Mouse (Mus musculus) large intestine, adult 2 months (tissue): ENCODE results near the gene Slc2a1. TPM values are rescaled to one million over a fixed set of nuclear protein-coding genes. Genes with fewer than 3 reads are reported as not detected.

ENCODE experiments used
- DNase-seq: peaks from one replicate; pipeline ENCODE4 v3.0.0-alpha.2; 2012; ENCODE audit warnings: low read depth, low spot score
- WGBS: fragments of 180-500 bp; shearing (Covaris S2); methylation state at CpG from one replicate; pipeline ENCODE4 v1.1.7; 2018; 5-methylcytosine and 5-hydroxymethylcytosine counted together
- polyA plus RNA-seq: library from polyadenylated mRNA; depleted of rRNA; stranded (reverse); fragments of >200 nt; gene quantifications from 2 replicates; pipeline ENCODE4 v1.2.3, GENCODE M21; 2012; rRNA removed

Gene Slc2a1
- polyA plus RNA-seq, 1 experiment: 21.0 TPM

DNA sequence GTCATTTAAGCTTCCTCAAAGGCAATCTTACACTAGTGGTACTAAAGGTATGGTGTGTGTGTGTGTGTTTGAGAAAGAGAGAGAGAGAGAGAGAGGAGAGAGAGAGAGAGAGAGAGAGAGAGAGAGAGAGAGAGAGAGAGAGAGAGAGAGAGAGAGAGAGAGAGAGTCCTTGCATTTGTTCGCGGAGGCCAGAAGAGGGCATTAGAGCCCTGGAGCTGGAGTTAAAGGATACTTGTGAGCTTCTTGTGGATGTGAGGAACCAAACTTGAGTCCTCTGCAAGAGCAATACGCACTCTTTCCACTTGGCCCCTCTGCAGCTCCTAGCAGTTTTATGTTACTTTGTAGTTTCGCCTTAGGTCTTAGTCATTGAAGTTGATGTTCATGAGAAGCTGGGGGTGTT lies 54.5 kb downstream of the Slc2a1 start:
- WGBS: 71% methylated on average over 4 of the region's 4 CpGs

DNA sequence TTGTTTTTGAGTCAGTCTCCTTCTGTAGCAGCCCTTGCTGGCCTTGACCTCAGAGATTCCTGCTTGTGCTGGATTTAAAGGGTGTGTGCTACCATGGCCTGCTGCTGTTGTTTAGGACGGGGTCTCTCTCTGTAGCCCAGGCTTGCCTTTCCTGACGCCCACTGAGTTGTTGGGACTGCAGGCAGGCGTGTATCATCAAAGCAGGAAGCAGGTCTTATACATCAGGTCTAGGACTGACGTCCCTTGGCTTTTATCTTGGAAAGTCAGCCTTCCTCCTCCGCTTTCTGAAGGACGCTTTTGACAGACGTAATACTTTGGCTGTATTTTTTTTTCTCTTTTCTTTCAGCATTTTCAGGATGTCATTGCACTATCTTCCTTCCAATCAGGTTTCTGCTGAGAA lies 57.4 kb downstream of the Slc2a1 start:
- no peak for DNase-seq
- WGBS: 86% methylated on average over 7 of the region's 7 CpGs

More for the DNA sequence above, 54.5 kb downstream of the Slc2a1 start:
- DNase-seq: no peak

DNA sequence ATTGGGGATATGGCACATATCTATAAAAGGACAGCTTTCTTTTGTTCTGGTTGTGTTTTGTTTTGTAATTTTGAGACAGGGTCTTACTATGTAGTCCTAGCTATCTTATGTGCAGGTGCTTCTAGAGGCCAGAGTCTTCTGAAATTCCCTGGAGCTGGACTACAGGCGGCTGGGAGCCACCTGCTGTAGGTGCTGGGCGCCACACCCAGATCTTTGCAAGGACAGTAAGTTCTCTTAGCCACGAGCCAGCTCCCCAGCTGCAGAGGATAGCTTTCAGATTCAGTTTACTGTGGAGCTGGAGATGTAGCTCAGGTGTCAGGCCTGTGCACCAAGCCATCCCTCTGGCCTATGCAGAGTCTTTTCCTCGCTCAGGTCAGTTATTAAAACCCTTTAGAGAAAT lies 58.6 kb downstream of the Slc2a1 start:
- WGBS: 53% methylated on average over 4 of the region's 4 CpGs
- no peak for DNase-seq

DNA sequence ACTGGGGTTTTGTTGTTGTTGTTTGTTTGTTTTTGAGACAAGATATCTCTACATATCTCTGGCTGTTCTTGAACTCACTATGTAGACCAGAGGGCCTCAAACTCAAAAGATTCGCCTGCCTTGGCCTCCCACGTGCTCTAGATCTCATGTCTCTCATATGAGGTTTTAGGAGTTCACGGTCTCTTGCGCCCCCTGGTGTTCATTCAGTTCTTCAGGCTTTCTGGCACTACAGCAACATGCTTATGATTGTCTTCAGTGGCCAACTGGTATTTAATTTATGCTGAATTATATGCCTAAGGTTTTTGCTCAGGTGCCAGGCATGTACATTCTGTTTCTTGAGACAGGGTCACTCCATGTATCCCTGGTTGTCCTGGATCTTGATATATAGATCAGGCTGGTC lies 59.2 kb downstream of the Slc2a1 start:
- WGBS: 2% methylated on average over 4 of the region's 4 CpGs

DNA sequence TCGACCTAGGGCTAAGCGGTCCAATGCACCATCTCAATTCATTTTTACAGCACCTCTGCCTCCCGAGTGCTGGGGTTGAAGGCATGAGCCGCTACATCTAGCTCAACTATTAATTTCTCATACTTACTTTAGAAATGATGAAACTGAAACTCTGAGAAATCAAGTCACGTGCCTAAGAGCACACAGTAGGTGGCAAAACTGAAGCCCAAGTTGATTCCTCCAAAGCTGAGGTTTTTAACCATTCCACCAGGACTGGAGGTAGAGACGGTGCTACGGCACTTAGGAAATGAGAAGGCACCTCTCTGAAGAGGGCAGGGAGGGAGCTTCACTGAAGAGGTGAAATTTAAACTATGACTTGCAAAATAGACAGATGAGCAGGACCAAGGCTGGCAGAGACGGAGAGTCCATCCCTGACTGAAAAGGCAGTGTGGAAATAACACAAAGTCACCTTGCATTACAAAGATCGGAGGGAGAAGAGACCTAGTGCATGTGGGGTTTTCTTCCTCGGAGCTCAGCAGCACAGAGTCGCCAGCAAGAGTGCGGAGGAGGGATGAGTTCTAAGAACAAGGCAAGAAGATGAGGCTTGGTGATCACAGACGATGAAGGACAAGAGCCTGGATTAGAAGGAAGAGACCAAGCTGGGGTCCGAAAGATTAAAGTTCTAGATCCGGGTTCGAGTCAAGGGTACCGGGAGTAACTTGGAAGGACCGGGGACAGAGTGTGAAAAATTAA lies 64.6 kb downstream of the Slc2a1 start:
- no peak for DNase-seq
- WGBS: 24% methylated on average over 18 of the region's 18 CpGs

More for the DNA sequence above, 59.2 kb downstream of the Slc2a1 start:
- peak; percentile 81 for DNase-seq

DNA sequence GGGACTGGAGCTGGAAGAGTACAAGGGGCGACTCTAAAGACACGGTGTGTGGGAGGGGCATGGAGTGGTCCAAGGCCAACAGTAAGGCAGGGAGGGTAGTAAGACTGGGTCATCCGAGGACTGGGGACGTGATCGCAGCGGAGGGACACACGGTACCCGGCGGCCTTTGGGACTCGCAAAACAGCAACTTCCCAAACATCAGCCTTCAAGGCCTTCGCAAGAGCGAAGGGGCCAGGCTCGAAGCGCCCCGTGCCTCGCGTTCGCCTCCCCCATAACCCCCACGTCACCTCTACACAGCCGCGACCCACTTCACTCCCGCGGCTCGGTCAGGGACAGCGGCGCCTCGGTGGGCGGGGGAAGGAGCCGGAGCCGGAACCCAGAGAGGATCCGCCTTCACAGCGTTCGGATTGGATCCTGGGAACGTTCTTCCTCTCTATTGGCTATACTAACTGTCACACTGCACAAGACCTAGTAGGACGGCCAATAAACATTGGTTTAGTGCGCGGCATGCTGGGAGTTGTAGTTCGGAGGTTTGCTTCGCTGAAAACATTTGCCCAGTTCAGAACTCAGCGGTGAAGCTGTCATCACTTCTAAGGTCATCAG lies 65.4 kb downstream of the Slc2a1 start, which contains the start of gene Zfp691:
TSS of gene Zfp691 (minus strand) at position 345 of the 603 bp plus-strand sequence.
- peak; percentile 96 for DNase-seq
- under 1% methylated on average over 40 of the region's 40 CpGs for WGBS

DNA sequence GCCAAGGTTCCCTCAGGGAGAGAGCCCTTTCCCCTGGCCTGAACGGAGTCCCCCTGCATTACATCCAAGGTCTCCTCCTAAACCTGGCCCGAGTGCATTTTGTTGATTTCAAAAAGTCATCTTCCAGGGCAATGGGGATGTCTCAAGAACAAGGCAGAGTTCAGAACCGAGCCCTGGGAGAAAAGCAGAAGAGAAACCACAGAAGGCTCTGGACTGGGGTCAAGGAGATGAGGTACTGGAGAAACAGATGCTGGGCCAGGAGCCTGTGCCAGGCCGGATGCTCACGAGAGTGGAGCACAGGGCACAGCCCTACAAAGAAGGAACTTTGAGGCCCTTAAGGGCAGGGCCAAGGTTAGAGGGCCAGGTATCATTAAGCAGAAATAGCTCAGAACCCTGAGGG lies 69.2 kb downstream of the Slc2a1 start:
- DNase-seq: no peak
- 65% methylated on average over 5 of the region's 5 CpGs for WGBS

DNA sequence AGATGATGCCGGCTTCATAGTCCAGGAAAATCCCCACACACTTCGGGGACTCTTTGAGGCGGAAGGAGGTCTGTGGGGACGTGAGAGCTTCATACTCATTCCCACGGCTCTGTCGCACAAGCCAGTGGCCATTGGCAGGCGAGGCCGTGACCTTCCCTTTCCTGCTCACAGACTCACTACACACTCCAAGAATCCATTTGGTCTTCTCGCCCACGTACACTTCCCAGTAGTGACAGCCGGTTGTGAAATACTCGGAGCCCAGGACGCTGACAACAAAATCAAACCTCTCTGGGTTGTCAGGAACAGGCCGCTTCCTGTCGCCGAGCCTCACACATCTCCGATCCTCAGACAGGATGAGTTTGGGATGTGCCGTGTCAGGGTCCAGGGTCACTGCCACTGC lies 69.8 kb downstream of the Slc2a1 start:
- whole genome bisulfite sequencing: 76% methylated on average over 18 of the region's 18 CpGs
- DNase-seq: no peak

DNA sequence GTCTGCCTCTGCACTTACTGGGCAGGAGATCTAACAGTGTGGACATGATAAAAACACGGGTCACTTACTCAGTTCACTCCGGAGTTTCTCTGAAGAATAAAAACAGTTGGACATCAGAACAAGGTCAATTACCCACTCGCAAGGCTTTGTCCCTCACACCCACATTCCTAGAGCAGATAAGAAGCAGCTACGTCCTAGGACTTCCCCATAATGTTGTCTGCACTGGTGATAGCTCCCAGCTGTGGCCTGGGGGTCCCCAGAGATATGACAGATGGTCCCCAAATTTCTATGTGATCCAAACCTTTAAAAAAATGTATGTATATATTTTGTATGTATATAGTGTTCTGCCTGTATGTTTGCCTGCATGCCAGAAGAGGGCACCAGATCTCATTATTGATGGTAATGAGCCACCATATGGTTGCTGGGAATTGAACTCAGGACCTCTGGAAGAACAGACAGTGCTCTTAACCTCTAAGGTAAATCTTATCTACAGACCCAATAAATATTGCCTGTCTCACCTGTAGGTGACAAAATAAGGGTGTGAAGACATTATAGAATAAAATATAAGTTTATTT lies 71.7 kb downstream of the Slc2a1 start:
- 34% methylated on average over 4 of the region's 4 CpGs for WGBS
- no peak for DNase-seq

DNA sequence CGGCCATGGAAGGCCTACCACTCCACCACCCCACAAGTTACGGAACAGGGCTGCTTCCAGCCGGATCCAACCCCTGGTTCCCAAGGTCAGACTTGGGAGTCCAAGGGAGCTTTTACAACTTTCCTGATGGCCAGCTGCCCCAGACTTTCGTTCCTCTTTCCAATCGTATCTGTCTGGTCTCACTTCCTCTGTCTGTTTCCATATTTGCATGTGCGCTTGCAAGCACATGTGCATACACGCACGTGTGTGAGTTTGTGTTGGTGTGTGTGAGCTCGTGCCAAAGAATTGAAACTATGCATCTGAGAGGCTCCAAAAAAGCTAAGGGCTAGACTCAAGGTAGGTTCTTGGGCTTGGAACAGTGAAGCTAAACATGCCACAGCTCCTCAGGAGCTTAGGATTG lies 72.9 kb downstream of the Slc2a1 start:
- 63% methylated on average over 9 of the region's 9 CpGs for WGBS
- DNase-seq: no peak

DNA sequence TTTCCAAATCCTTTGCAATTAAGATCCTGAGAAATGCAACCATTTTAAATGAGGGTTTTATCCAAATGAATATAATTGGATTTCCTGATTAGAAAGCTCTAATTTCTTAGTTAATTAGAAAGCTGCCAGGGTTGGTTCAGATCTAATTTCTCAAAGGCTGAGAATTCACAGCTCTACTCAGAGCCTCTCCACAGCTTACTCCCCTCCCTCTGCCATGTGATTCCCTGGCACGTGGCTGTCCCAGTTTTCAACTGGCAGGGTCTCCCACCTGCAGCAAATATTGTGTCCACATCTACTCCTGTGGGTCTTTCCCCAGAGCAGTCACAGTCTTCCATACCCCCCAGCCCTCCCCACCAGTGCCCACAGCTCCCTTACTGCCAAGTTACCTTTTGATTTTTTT lies 75.0 kb downstream of the Slc2a1 start:
- 46% methylated on average over 1 of the region's 1 CpGs for WGBS
- no peak for DNase-seq

DNA sequence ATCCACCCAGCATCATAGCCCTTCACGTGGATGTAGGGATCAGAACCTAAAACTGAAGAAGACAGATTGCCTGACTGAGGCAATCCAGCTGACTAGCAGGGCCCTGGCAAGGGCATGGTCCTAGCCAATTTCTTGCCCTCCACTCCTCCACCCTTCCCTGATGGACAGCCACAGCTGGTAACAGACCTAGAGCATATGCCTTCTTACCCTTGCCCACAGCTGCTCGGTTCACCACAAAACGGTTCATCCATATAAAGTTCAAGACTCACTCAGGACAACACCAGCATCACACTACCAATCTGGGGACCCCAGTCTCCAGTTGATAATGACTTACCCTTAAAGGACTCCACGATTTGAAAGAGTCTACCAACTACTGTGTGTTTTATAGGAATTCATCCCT lies 77.3 kb downstream of the Slc2a1 start:
- DNase-seq: no peak
- WGBS: 79% methylated on average over 4 of the region's 4 CpGs

Other genes starting within 250 kb of the Slc2a1 start
- not detected in 2 replicates for gene Olfr1331, start 244.1 kb upstream of the Slc2a1 start, polyA plus RNA-seq
- gene Olfr1330, start 220.1 kb upstream of the Slc2a1 start, polyA plus RNA-seq: not detected in 2 replicates
- not detected in 2 replicates for gene Olfr1329, start 191.2 kb upstream of the Slc2a1 start, polyA plus RNA-seq
- gene Olfr1328, start 170.1 kb upstream of the Slc2a1 start, polyA plus RNA-seq: not detected in 2 replicates
- 0.05 TPM in 1 of 2 replicates, not detected in the other for gene Lao1, start 147.1 kb upstream of the Slc2a1 start, polyA plus RNA-seq
- 5.4 and 12.8 TPM in 2 replicates for gene Zfp691, start 65.5 kb downstream of the Slc2a1 start, polyA plus RNA-seq
- 0.10 and 0.37 TPM in 2 replicates for gene Ermap, start 81.3 kb downstream of the Slc2a1 start, polyA plus RNA-seq
- 23.6 and 35.1 TPM in 2 replicates for gene Svbp, start 86.6 kb downstream of the Slc2a1 start, polyA plus RNA-seq
- 0.09 TPM in 1 of 2 replicates, not detected in the other for gene Tmem269, start 109.5 kb downstream of the Slc2a1 start, polyA plus RNA-seq
- 3.0 and 4.6 TPM in 2 replicates for gene AU022252, start 124.0 kb downstream of the Slc2a1 start, polyA plus RNA-seq
- gene P3h1, start 124.2 kb downstream of the Slc2a1 start, polyA plus RNA-seq: 5.0 and 5.6 TPM in 2 replicates
- not detected in 2 replicates for gene Cldn19, start 146.7 kb downstream of the Slc2a1 start, polyA plus RNA-seq
- gene Ybx1, start 185.9 kb downstream of the Slc2a1 start, polyA plus RNA-seq: 218 and 233 TPM in 2 replicates
- 24.5 and 25.4 TPM in 2 replicates for gene Ppih, start 211.8 kb downstream of the Slc2a1 start, polyA plus RNA-seq